Mouse (Mus musculus) adrenal gland, postnatal 25 days (tissue): ENCODE data around the gene Olfr601. TPM values are rescaled to one million over a fixed set of nuclear protein-coding genes. Genes with fewer than 3 reads are reported as not detected.
"Not testable (repeated sequence)": the region's sequence is repeated elsewhere in the genome, so short reads cannot be mapped to it uniquely, and the experiment has no call there.

Experiments
- DNase-seq: peaks from one replicate; pipeline ENCODE4 v3.0.0; 2021; ENCODE audit warnings: mixed read lengths
- long read RNA-seq: library from polyadenylated mRNA; stranded (forward); transcript quantifications from one replicate; pipeline ENCODE4 v2.0.0, GENCODE M21; 2021
- total RNA-seq: library from RNA; stranded (reverse); gene quantifications from 2 replicates; pipeline ENCODE4 v1.2.3, GENCODE M21; 2021

The Olfr601 gene
- not detected in 2 replicates for total RNA-seq
- long read RNA-seq: 0 reads

GRCm38 (mm10) chr7:103362555-103362954 lies at the start of gene Olfr601:
Olfr601 (minus strand) TSS chr7:103362655.
- no peak for DNase-seq

GRCm38 (mm10) chr7:103406521-103407055 lies 44.1 kb upstream of the Olfr601 start:
- not testable (repeated sequence) for DNase-seq

GRCm38 (mm10) chr7:103398981-103399380 lies 36.5 kb upstream of the Olfr601 start:
- DNase-seq: no peak

- DNase-seq: no peak
Measured at GRCm38 (mm10) chr7:103397758-103398157, 35.3 kb upstream of the Olfr601 start.

GRCm38 (mm10) chr7:103386077-103386476 lies 23.6 kb upstream of the Olfr601 start, which contains the start of gene Olfr603:
Olfr603 (minus strand) TSS chr7:103386177.
- DNase-seq: no peak

GRCm38 (mm10) chr7:103349569-103349968 lies 12.9 kb downstream of the Olfr601 start, which contains the start of gene Olfr600:
Olfr600 (minus strand) TSS chr7:103349669.
- no peak for DNase-seq

GRCm38 (mm10) chr7:103335617-103336016 lies 26.8 kb downstream of the Olfr601 start, which contains the start of gene Olfr599:
Olfr599 (plus strand) TSS chr7:103335917.
- DNase-seq: no peak

GRCm38 (mm10) chr7:103323268-103323667 lies 39.2 kb downstream of the Olfr601 start, which contains the start of gene Olfr598:
Olfr598 (plus strand) TSS chr7:103323568.
- no peak for DNase-seq

- not testable (repeated sequence) for DNase-seq
Measured at GRCm38 (mm10) chr7:103316015-103316414, 46.4 kb downstream of the Olfr601 start, which contains the start of gene Olfr597. Olfr597 (plus strand) TSS chr7:103316315.

Other genes with a start within 250 kb of the Olfr601 start
- gene Olfr586, start 237.0 kb downstream of the Olfr601 start, total RNA-seq: not detected in 2 replicates
- not detected in 2 replicates for gene Olfr588-ps1, start 221.8 kb downstream of the Olfr601 start, total RNA-seq
- gene Olfr589, start 206.3 kb downstream of the Olfr601 start, total RNA-seq: not detected in 2 replicates
- gene Olfr591, start 184.3 kb downstream of the Olfr601 start, total RNA-seq: not detected in 2 replicates
- gene Olfr592, start 177.9 kb downstream of the Olfr601 start, total RNA-seq: not detected in 2 replicates
- gene Olfr593, start 150.8 kb downstream of the Olfr601 start, total RNA-seq: not detected in 2 replicates
- not detected in 2 replicates for gene Olfr594, start 145.7 kb downstream of the Olfr601 start, total RNA-seq
- gene Usp17ld, start 110.2 kb downstream of the Olfr601 start, total RNA-seq: not detected in 2 replicates
- not detected in 2 replicates for gene Olfr596, start 57.0 kb downstream of the Olfr601 start, total RNA-seq
- not detected in 2 replicates for gene Olfr597, start 46.3 kb downstream of the Olfr601 start, total RNA-seq
- not detected in 2 replicates for gene Olfr598, start 39.1 kb downstream of the Olfr601 start, total RNA-seq
- not detected in 2 replicates for gene Olfr599, start 26.7 kb downstream of the Olfr601 start, total RNA-seq
- not detected in 2 replicates for gene Olfr600, start 13.0 kb downstream of the Olfr601 start, total RNA-seq
- not detected in 2 replicates for gene Olfr603, start 23.5 kb upstream of the Olfr601 start, total RNA-seq
- not detected in 2 replicates for gene Usp17lc, start 52.4 kb upstream of the Olfr601 start, total RNA-seq
- gene Olfr605, start 82.8 kb upstream of the Olfr601 start, total RNA-seq: not detected in 2 replicates
- gene Olfr606, start 86.4 kb upstream of the Olfr601 start, total RNA-seq: not detected in 2 replicates
- gene Olfr607, start 101.5 kb upstream of the Olfr601 start, total RNA-seq: not detected in 2 replicates
- gene Olfr608, start 107.2 kb upstream of the Olfr601 start, total RNA-seq: not detected in 2 replicates
- not detected in 2 replicates for gene Olfr609, start 135.4 kb upstream of the Olfr601 start, total RNA-seq
- gene Olfr610, start 149.5 kb upstream of the Olfr601 start, total RNA-seq: not detected in 2 replicates
- gene Olfr611, start 158.2 kb upstream of the Olfr601 start, total RNA-seq: not detected in 2 replicates
- not detected in 2 replicates for gene Olfr612, start 180.1 kb upstream of the Olfr601 start, total RNA-seq
- gene Olfr613, start 185.4 kb upstream of the Olfr601 start, total RNA-seq: not detected in 2 replicates
- gene Olfr615, start 193.4 kb upstream of the Olfr601 start, total RNA-seq: not detected in 2 replicates
- not detected in 2 replicates for gene Olfr616, start 206.5 kb upstream of the Olfr601 start, total RNA-seq
- gene Olfr617, start 210.4 kb upstream of the Olfr601 start, total RNA-seq: not detected in 2 replicates
- gene Olfr618, start 227.4 kb upstream of the Olfr601 start, total RNA-seq: not detected in 2 replicates
- not detected in 2 replicates for gene Olfr619, start 237.9 kb upstream of the Olfr601 start, total RNA-seq
- not detected in 2 replicates for gene Olfr620, start 249.9 kb upstream of the Olfr601 start, total RNA-seq